Mouse (Mus musculus): ENCODE data around the gene Peli3.
"Not testable (repeated sequence)": the region's sequence is repeated elsewhere in the genome, so short reads cannot be mapped to it uniquely, and the experiment has no call there.

GRCm38 (mm10) chr19:4948641-4949040 is 5.7 kb upstream of the Peli3 start:
- TF ChIP-seq GATA1, TAL1 (IDR thresholded peaks at IDR 0.05; ENCODE audit: low read length): not testable (repeated sequence)

All from erythroblast, embryonic 14.5 days (primary cell).